Mouse (Mus musculus) frontal cortex, postnatal 10 days (tissue): Measurements from ENCODE around the gene Oscp1.

Experiments used
- DNase-seq, 2 experiments: peaks; one replicate each; pipeline ENCODE4 v3.0.0; 2022; ENCODE audit warnings: low spot score in 2 of 2, mixed read lengths in 1 of 2

The Oscp1 gene

GRCm38 (mm10) chr4:126058134-126058996, at the start of gene Oscp1:
TSS of gene Oscp1 (plus strand) at chr4:126058565.
- peak; percentile 91 to 92 for DNase-seq

- no peak for DNase-seq
These were observed 40.6 kb upstream of the Oscp1 start for GRCm38 (mm10) chr4:126017676-126018332.

- DNase-seq: no peak
These were observed 39.3 kb upstream of the Oscp1 start for GRCm38 (mm10) chr4:126018966-126019538.

GRCm38 (mm10) chr4:126024303-126024900, 34.0 kb upstream of the Oscp1 start, which contains the start of gene Csf3r:
TSS of gene Csf3r (plus strand) at chr4:126024550.
- DNase-seq: no peak

- no peak for DNase-seq
These were observed 32.6 kb upstream of the Oscp1 start for GRCm38 (mm10) chr4:126025801-126026200.

- DNase-seq: no peak
These were observed 30.4 kb upstream of the Oscp1 start for GRCm38 (mm10) chr4:126027980-126028379.

GRCm38 (mm10) chr4:126029042-126029441, 29.3 kb upstream of the Oscp1 start:
- no peak for DNase-seq

GRCm38 (mm10) chr4:126030705-126031104, 27.7 kb upstream of the Oscp1 start:
- no peak for DNase-seq

- no peak for DNase-seq
These were observed 23.0 kb upstream of the Oscp1 start for GRCm38 (mm10) chr4:126035413-126035812.

- DNase-seq: peak; percentile 77 to 81
These were observed 11.3 kb upstream of the Oscp1 start, which contains the start of gene Mrps15 for GRCm38 (mm10) chr4:126046851-126047585. TSS of gene Mrps15 (plus strand) at chr4:126046925.

GRCm38 (mm10) chr4:126051617-126052016, 6.7 kb upstream of the Oscp1 start:
- peak; percentile 16 to 40 for DNase-seq

GRCm38 (mm10) chr4:126057207-126058133, 895 bp upstream of the Oscp1 start:
- DNase-seq: no peak

- DNase-seq: peak; percentile 47
These were observed 615 bp downstream of the Oscp1 start for GRCm38 (mm10) chr4:126058997-126059362.

GRCm38 (mm10) chr4:126062856-126063255, 4.5 kb downstream of the Oscp1 start:
- no peak for DNase-seq

GRCm38 (mm10) chr4:126065241-126065640, 6.9 kb downstream of the Oscp1 start:
- DNase-seq: peak; percentile 22 to 44

- DNase-seq: no peak
These were observed 9.2 kb downstream of the Oscp1 start for GRCm38 (mm10) chr4:126067401-126068077.

- DNase-seq: no peak
These were observed 10.5 kb downstream of the Oscp1 start for GRCm38 (mm10) chr4:126068842-126069241.

GRCm38 (mm10) chr4:126077833-126078232, 19.5 kb downstream of the Oscp1 start:
- DNase-seq: no peak

GRCm38 (mm10) chr4:126079266-126079665, 20.9 kb downstream of the Oscp1 start:
- no peak for DNase-seq

- DNase-seq: no peak
These were observed 23.2 kb downstream of the Oscp1 start for GRCm38 (mm10) chr4:126081601-126082000.
